Mouse (Mus musculus) neural tube, embryonic 14.5 days (tissue): ENCODE results near the gene Ddah1. TPM values are rescaled to one million over a fixed set of nuclear protein-coding genes. Genes with fewer than 3 reads are reported as not detected.

Source experiments
- ATAC-seq: fragments of 200-750 bp; cut with Nextera tagmentation; 2 replicates; pipeline ENCODE4 v1.8.0; 2017; ENCODE audit warnings: low read depth, mild to moderate bottlenecking, moderate TSS enrichment, moderate library complexity
- H3K27ac ChIP-seq: fragments of 300-500 bp; sonication (generic); 2 replicates; pipeline ENCODE4 v1.5.1; 2014; ENCODE audit warnings: low read depth, mild to moderate bottlenecking, control low read depth, low read length, moderate library complexity, mixed read lengths
- H3K27me3 ChIP-seq: fragments of 300-500 bp; sonication (generic); 2 replicates; pipeline ENCODE4 v1.6.1; 2014; ENCODE audit warnings: low read length; ENCODE audit not compliant: control insufficient read depth, insufficient read depth
- H3K36me3 ChIP-seq: fragments of 300-500 bp; sonication (generic); 2 replicates; pipeline ENCODE4 v1.6.1; 2014; ENCODE audit warnings: low read length, mixed read lengths; ENCODE audit not compliant: control insufficient read depth, insufficient read depth
- H3K4me1 ChIP-seq: fragments of 300-500 bp; sonication (generic); 2 replicates; pipeline ENCODE4 v1.6.1; 2014; ENCODE audit warnings: low read length; ENCODE audit not compliant: control insufficient read depth, insufficient read depth
- H3K4me2 ChIP-seq: fragments of 300-500 bp; sonication (generic); 2 replicates; pipeline ENCODE4 v1.6.1; 2014; ENCODE audit warnings: mild to moderate bottlenecking, low read depth, low read length, control low read depth
- H3K4me3 ChIP-seq: fragments of 300-500 bp; sonication (generic); 2 replicates; pipeline ENCODE4 v1.5.1; 2014; ENCODE audit warnings: low read depth, low read length, control low read depth, mixed read lengths
- H3K9ac ChIP-seq: fragments of 300-500 bp; sonication (generic); replicated peaks from 2 replicates; pipeline ENCODE4 v1.6.1; 2014; ENCODE audit warnings: low read depth, mild to moderate bottlenecking, control low read depth, low read length, mixed read lengths
- H3K9me3 ChIP-seq: fragments of 300-500 bp; sonication (generic); 2 replicates; pipeline ENCODE4 v1.6.1; 2016; ENCODE audit warnings: low read length; ENCODE audit not compliant: control insufficient read depth
- WGBS: fragments of 180-500 bp; shearing (Covaris S2); extraction: QIAGEN DNeasy Blood & Tissue Kit; methylation state at CpG from one replicate; pipeline ENCODE4 v1.1.7; 2014; 5-methylcytosine and 5-hydroxymethylcytosine counted together
- polyA plus RNA-seq: library from polyadenylated mRNA; unstranded; fragments of >200 nt; fragmentation: Nextera tagmentation; extraction: Ambion mirVana; gene quantifications from 2 replicates; pipeline ENCODE4 v1.2.1, GENCODE M21; 2014

Ddah1 gene
- polyA plus RNA-seq, 1 experiment from 2014 or later, result 98.8 TPM

- no peak for ATAC-seq
- Histone ChIP-seq H3K4me2 (no peak overlapping the region), H3K36me3 (no peaks in the 10 kb centered on the region), H3K27me3 (no peaks in the 10 kb centered on the region), H3K9ac (no peak overlapping the region), H3K9me3 (no peaks in the 10 kb centered on the region), H3K4me1 (no peaks in the 10 kb centered on the region), H3K27ac (no peak overlapping the region), H3K4me3 (no peak overlapping the region)
- 91% methylated on average over 5 of the region's 5 CpGs for WGBS
Observed at GRCm38 (mm10) chr3:145775862-145776261, 17.4 kb downstream of the Ddah1 start.

GRCm38 (mm10) chr3:145777006-145777405 lies 18.5 kb downstream of the Ddah1 start:
- Histone ChIP-seq H3K9me3 (no peaks in the 10 kb centered on the region), H3K4me2 (no peak overlapping the region), H3K27me3 (no peaks in the 10 kb centered on the region), H3K4me1 (no peaks in the 10 kb centered on the region), H3K4me3 (no peak overlapping the region), H3K9ac (no peak overlapping the region), H3K27ac (no peak overlapping the region), H3K36me3 (no peaks in the 10 kb centered on the region)
- ATAC-seq, result no peak
- WGBS, result 91% methylated on average over 15 of the region's 15 CpGs

GRCm38 (mm10) chr3:145778406-145778922 lies 20.0 kb downstream of the Ddah1 start:
- 77% methylated on average over 6 of the region's 6 CpGs for WGBS
- H3K4me3 ChIP-seq, result no peak overlapping the region
- no peak for ATAC-seq
- no peak overlapping the region for H3K4me2 ChIP-seq
- H3K9me3 ChIP-seq, result no peaks in the 10 kb centered on the region
- H3K4me1 ChIP-seq, result no peaks in the 10 kb centered on the region
- H3K9ac ChIP-seq, result no peak overlapping the region
- no peaks in the 10 kb centered on the region for H3K27me3 ChIP-seq
- H3K36me3 ChIP-seq, result no peaks in the 10 kb centered on the region
- H3K27ac ChIP-seq, result no peak overlapping the region

DNA sequence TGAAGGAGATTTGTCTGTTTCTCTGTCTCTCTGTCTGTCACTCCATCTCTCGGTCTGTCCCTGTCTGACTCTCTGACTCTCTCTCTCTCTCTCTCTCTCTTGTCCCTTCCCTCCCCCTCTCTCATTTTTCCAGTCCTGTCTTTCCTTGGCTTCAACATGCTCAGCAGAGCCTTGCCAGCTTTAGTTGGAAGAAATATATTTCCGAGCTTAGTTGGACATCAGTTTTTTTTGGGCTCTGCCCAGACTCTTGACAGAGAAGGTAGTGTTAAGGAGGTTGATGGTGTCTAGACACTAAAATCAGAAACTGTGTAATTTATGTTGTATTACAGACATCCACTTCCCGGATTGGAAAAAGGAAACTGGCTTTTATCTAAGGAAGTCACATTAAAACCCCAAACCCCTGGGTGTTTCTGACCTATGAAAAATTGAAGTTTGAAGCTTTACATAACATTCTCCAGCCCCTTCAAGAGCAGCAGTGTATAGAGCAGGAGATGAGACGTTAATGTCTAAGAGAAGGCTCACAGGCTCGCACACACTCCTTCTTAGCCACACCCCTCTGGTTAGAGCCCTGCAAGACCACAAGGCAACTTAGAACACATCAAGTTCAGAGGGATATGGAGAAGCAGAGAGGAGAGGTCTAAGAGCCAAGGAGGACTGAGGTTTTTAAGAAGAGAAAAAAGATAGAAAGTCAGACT lies 21.0 kb downstream of the Ddah1 start:
- WGBS, result 60% methylated on average over 5 of the region's 5 CpGs
- no peak overlapping the region for H3K27ac ChIP-seq
- H3K4me1 ChIP-seq, result no peaks in the 10 kb centered on the region
- no peaks in the 10 kb centered on the region for H3K9me3 ChIP-seq
- no peak for ATAC-seq
- no peak overlapping the region for H3K4me3 ChIP-seq
- H3K4me2 ChIP-seq, result no peak overlapping the region
- no peak overlapping the region for H3K9ac ChIP-seq
- H3K27me3 ChIP-seq, result no peaks in the 10 kb centered on the region
- no peaks in the 10 kb centered on the region for H3K36me3 ChIP-seq

GRCm38 (mm10) chr3:145780784-145781442 lies 22.4 kb downstream of the Ddah1 start:
- Histone ChIP-seq H3K9me3 (no peaks in the 10 kb centered on the region), H3K36me3 (no peaks in the 10 kb centered on the region), H3K27ac (no peak overlapping the region), H3K9ac (no peak overlapping the region), H3K4me1 (no peaks in the 10 kb centered on the region), H3K27me3 (no peaks in the 10 kb centered on the region), H3K4me2 (no peak overlapping the region), H3K4me3 (no peak overlapping the region)
- no peak for ATAC-seq
- WGBS, result 50% methylated on average over 14 of the region's 14 CpGs

DNA sequence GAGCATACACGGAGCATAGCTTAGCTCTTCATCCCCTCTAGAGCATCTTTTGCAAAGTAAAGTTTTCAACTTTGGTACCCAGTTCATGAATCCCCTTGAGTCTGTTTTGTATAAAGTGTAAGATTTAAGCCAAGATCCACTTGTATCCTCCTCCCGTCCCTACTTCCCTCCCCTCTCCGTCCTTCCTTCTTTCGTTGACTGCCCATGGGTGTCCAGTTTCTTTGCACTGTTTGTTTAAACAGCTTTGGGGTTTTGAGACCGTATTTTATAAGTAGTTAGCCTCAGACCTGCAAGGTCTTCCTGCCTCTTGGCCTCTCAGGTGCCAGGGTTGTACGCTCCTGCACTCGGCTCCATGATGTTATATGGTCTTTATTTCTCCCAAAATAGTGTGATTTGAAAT lies 26.8 kb downstream of the Ddah1 start:
- H3K36me3 ChIP-seq, result no peaks in the 10 kb centered on the region
- H3K9me3 ChIP-seq, result no peaks in the 10 kb centered on the region
- ATAC-seq, result no peak
- 82% methylated on average over 7 of the region's 7 CpGs for WGBS
- H3K4me3 ChIP-seq, result no peak overlapping the region
- H3K9ac ChIP-seq, result no peak overlapping the region
- H3K4me1 ChIP-seq, result no peaks in the 10 kb centered on the region
- no peaks in the 10 kb centered on the region for H3K27me3 ChIP-seq
- no peak overlapping the region for H3K4me2 ChIP-seq
- H3K27ac ChIP-seq, result no peak overlapping the region

GRCm38 (mm10) chr3:145787303-145787702 lies 28.8 kb downstream of the Ddah1 start:
- Histone ChIP-seq H3K4me2 (no peak overlapping the region), H3K27me3 (no peaks in the 10 kb centered on the region), H3K4me1 (no peaks in the 10 kb centered on the region), H3K9ac (no peak overlapping the region), H3K27ac (no peak overlapping the region), H3K9me3 (no peaks in the 10 kb centered on the region), H3K4me3 (no peak overlapping the region), H3K36me3 (no peaks in the 10 kb centered on the region)
- ATAC-seq, result no peak
- WGBS, result 86% methylated on average over 9 of the region's 9 CpGs

DNA sequence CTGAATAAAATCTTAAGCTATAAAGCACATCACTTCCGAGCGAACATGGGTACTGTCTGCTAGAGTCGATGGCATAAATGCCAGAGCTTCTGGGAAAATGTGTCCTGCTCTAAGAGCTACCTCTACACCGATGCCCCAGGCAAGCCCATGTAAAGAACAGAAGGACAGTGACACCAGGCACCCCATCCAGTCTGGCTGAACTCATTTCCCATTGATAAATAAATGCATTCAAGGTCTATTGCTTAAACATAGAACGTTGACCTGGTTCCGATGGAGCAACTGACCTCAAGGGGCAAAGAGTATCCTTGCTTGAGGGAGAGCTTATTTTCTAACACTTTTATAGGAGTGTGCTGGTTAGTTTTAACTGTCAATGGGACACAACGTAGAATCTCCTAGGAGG lies 30.6 kb downstream of the Ddah1 start:
- no peak overlapping the region for H3K9ac ChIP-seq
- no peaks in the 10 kb centered on the region for H3K4me1 ChIP-seq
- no peaks in the 10 kb centered on the region for H3K27me3 ChIP-seq
- no peak overlapping the region for H3K4me3 ChIP-seq
- H3K27ac ChIP-seq, result no peak overlapping the region
- H3K9me3 ChIP-seq, result no peaks in the 10 kb centered on the region
- H3K36me3 ChIP-seq, result no peaks in the 10 kb centered on the region
- H3K4me2 ChIP-seq, result no peak overlapping the region
- ATAC-seq, result no peak
- 90% methylated on average over 7 of the region's 7 CpGs for WGBS

GRCm38 (mm10) chr3:145790233-145790632 lies 31.8 kb downstream of the Ddah1 start:
- Histone ChIP-seq H3K9me3 (no peaks in the 10 kb centered on the region), H3K4me3 (no peak overlapping the region), H3K27ac (no peak overlapping the region), H3K4me2 (no peak overlapping the region), H3K9ac (no peak overlapping the region), H3K4me1 (no peaks in the 10 kb centered on the region), H3K36me3 (no peaks in the 10 kb centered on the region), H3K27me3 (no peaks in the 10 kb centered on the region)
- ATAC-seq, result no peak
- 87% methylated on average over 3 of the region's 3 CpGs for WGBS
